Mouse (Mus musculus): ENCODE measurements at regions not wholly inside any gene's neighbourhood (a gene's known extent, or its start where the extent isn't known, plus 50 kb on each side); places are given as distances from the start of the nearest gene placed in this dataset.

DNA sequence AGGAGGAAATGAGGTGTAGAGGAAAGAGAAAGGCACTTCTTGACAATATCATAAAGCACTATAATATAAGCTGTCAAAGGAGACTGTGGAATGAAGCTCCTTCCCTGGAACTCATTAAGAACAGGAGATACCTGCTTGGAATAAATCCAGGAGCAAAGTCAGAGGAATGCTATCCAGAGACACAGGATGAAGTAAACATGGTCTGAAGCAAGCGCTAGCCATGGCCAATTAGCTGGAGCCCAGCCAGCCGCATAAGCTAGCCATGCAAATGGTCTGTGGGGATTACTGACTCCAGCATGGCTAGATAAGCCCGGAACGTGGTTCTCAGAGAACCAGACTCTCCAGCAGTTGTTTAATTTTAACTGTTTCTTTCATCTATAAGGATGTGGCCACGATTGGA is 54.9 kb upstream of the Gpc3 start:
- DNase-seq = peak; percentile 9

DNA sequence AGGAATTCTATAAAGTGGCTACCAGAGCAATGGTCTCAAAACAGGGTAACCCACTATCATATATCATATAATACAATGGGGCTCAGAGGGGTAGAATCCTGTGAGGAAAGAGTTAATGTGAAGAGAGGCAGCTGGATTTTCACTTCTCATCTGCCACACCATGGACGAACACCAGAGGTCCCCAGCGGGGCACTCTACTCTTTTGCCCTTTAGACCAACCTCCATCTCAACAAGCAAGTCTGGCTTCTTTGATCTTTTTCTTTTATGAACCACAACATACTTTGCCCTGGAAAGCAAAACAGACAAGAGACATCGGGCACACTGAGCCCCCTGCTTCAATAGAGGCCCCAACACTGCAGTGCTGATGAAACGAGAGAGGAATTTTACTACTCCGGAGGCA is 65.3 kb upstream of the Gpc3 start:
- peak; percentile 7 for DNase-seq

DNA sequence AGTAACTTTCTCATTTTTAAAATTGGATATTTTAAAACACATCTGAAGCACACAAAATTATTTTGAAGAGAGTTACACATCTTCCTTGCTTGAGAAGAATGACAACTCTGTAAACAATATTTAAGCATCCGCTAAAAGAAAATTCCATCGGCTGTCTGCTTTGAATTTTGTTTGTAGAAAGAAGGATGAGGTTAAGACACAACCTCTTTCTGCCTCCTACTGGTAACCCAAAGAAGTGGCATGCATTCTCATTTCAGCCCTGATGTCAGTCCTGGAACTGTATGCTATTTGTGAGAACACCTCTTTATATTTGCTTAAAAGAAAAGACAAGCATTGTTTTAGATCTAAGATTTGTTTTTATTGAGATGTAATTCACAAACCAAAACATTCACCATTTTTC is 80.6 kb upstream of the Gpc3 start:
- no peak for DNase-seq

DNA sequence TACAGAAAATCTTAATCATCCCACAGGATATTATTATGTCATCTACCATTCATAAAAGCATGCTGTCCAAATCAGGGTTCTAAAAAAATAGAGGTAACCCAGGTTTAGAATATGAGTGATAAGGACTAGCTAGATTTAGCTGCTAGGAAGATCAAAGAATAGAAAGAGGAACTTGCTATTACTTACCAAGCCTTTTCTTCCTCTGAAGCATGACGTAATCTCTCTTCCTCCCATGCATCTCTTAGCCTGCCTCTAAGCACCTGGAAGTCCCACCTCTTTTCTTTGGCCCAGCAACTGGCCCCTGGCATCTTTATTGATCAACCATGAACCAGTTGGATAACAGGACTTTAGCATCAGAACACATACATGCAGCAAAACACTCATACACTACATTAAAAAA is 85.9 kb upstream of the Gpc3 start:
- DNase-seq = no peak

DNA sequence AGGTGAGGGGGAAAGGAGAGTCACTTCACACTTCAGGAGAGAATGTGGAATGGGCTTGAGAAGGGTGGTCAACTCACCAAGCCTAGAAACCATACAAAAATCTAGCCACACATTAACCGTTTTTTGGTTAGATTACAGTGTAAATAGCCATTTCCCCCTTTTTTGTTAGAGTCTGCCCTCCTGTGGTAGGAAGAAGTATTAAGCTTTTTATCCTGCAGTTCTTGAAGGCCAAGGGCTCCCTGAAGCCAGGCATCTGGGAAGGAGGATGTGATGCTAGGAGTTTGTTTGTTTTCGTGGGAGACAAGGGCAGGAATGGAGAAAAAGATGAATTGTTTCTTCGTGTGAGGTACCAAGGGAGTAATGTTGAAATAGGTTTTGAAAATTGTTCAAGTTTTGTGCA is 73.5 kb upstream of the Ccdc160 start:
- no peak for DNase-seq

DNA sequence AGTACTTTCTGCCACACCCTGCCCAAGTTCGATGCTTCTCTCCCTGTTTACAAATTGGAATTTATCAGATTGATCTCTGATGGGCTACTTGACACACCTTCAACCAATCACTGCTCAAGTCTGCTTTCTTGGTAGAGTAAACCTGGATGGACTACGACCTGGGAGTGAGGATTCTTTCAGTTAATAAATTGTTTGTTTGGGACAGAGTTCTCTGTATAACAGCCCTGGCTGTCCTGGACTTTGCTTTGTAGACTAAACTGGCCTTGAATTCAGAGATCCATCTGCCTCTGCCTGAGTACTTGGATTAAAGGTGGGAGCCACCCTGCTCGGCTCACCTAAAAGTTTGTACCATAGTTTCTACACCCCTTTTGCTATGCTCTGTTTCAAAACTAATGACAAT is 52.9 kb upstream of the Ccdc160 start:
- DNase-seq = no peak
